Mouse (Mus musculus) T-helper 17 cell (primary cell): ENCODE measurements around the gene Ubxn11.
"Not testable (repeated sequence)": the region's sequence is repeated elsewhere in the genome, so short reads cannot be mapped to it uniquely, and the experiment has no call there.

Experiments used
- in situ Hi-C, 2 experiments: fragments of 300-600 bp; cut with MboI, MseI; formaldehyde crosslinking; loops; 1 replicate in 1 of 2; 2 replicates in 1 of 2; pipeline ENCODE4 v1.15.1; 2025; ENCODE audit warnings: high pct_unique_total_duplicates in 2 of 2

The Ubxn11 gene

GRCm38 (mm10) chr4:134136280-134136926 lies 34.0 kb downstream of the Ubxn11 start:
- in situ Hi-C loops, result no loop called here

GRCm38 (mm10) chr4:134138857-134139256 lies 36.5 kb downstream of the Ubxn11 start:
- in situ Hi-C loops, result no loop called here

GRCm38 (mm10) chr4:134144297-134144696 lies 41.9 kb downstream of the Ubxn11 start:
- in situ Hi-C loops, result not testable (repeated sequence)

- in situ Hi-C loops, result no loop called here
Observed at GRCm38 (mm10) chr4:134149389-134149788, 47.0 kb downstream of the Ubxn11 start.

GRCm38 (mm10) chr4:134152112-134152511 lies 49.7 kb downstream of the Ubxn11 start:
- in situ Hi-C loops, result no loop called here

- in situ Hi-C loops, result no loop called here
Observed at GRCm38 (mm10) chr4:134153656-134154055, 51.3 kb downstream of the Ubxn11 start.

- in situ Hi-C loops, result no loop called here
Observed at GRCm38 (mm10) chr4:134154354-134154753, 52.0 kb downstream of the Ubxn11 start.

- in situ Hi-C loops, result no loop called here
Observed at GRCm38 (mm10) chr4:134155531-134155930, 53.2 kb downstream of the Ubxn11 start.

GRCm38 (mm10) chr4:134155961-134156465 lies 53.6 kb downstream of the Ubxn11 start:
- in situ Hi-C loops, result no loop called here

GRCm38 (mm10) chr4:134156744-134157143 lies 54.4 kb downstream of the Ubxn11 start:
- in situ Hi-C loops, result no loop called here

GRCm38 (mm10) chr4:134157558-134157957 lies 55.2 kb downstream of the Ubxn11 start:
- in situ Hi-C loops, result no loop called here

GRCm38 (mm10) chr4:134158774-134159173 lies 56.4 kb downstream of the Ubxn11 start:
- in situ Hi-C loops, result no loop called here

GRCm38 (mm10) chr4:134160071-134160470 lies 57.7 kb downstream of the Ubxn11 start:
- in situ Hi-C loops, result not testable (repeated sequence)

GRCm38 (mm10) chr4:134164591-134164990 lies 62.2 kb downstream of the Ubxn11 start:
- in situ Hi-C loops, result no loop called here

GRCm38 (mm10) chr4:134165024-134165423 lies 62.7 kb downstream of the Ubxn11 start:
- in situ Hi-C loops, result no loop called here

- in situ Hi-C loops, result no loop called here
Observed at GRCm38 (mm10) chr4:134165548-134166465, 63.4 kb downstream of the Ubxn11 start.

GRCm38 (mm10) chr4:134166906-134167305 lies 64.5 kb downstream of the Ubxn11 start:
- in situ Hi-C loops, result no loop called here

GRCm38 (mm10) chr4:134172391-134172790 lies 70.0 kb downstream of the Ubxn11 start:
- in situ Hi-C loops, result no loop called here
